Mouse (Mus musculus) embryonic facial prominence, embryonic 13.5 days (tissue): ENCODE results near the gene Gcg. TPM values are rescaled to one million over a fixed set of nuclear protein-coding genes. Genes with fewer than 3 reads are reported as not detected.

Experiments
- ATAC-seq: fragments of 200-750 bp; cut with Nextera tagmentation; 2 replicates; pipeline ENCODE4 v1.8.0; 2017; ENCODE audit warnings: low read depth; ENCODE audit not compliant: insufficient number of reproducible peaks, insufficient read depth, low FRiP score, low TSS enrichment
- H3K27ac ChIP-seq: fragments of 300-500 bp; sonication (generic); 2 replicates; pipeline ENCODE4 v1.5.1; 2015; ENCODE audit warnings: moderate library complexity, mild to moderate bottlenecking, inconsistent platforms
- H3K27me3 ChIP-seq: fragments of 300-500 bp; sonication (generic); 2 replicates; pipeline ENCODE4 v1.6.1; 2015; ENCODE audit warnings: mild to moderate bottlenecking, inconsistent platforms
- H3K36me3 ChIP-seq: fragments of 300-500 bp; sonication (generic); 2 replicates; pipeline ENCODE4 v1.6.1; 2015; ENCODE audit warnings: mild to moderate bottlenecking, inconsistent platforms
- H3K4me1 ChIP-seq: fragments of 300-500 bp; sonication (generic); 2 replicates; pipeline ENCODE4 v1.6.1; 2015; ENCODE audit warnings: inconsistent platforms
- H3K4me2 ChIP-seq: fragments of 300-500 bp; sonication (generic); 2 replicates; pipeline ENCODE4 v1.6.1; 2015; ENCODE audit warnings: moderate library complexity, mild to moderate bottlenecking, inconsistent platforms
- H3K4me3 ChIP-seq: fragments of 300-500 bp; sonication (generic); 2 replicates; pipeline ENCODE4 v1.5.1; 2015; ENCODE audit warnings: mild to moderate bottlenecking, inconsistent platforms
- H3K9ac ChIP-seq: fragments of 300-500 bp; sonication (generic); 2 replicates; pipeline ENCODE4 v1.6.1; 2015; ENCODE audit warnings: mild to moderate bottlenecking, inconsistent platforms
- H3K9me3 ChIP-seq: fragments of 300-500 bp; sonication (generic); 2 replicates; pipeline ENCODE4 v1.6.1; 2016; ENCODE audit warnings: inconsistent platforms
- WGBS: fragments of 180-500 bp; shearing (Covaris S2); methylation state at CpG from one replicate; pipeline ENCODE4 v1.1.7; 2015; ENCODE audit warnings: mixed read lengths; 5-methylcytosine and 5-hydroxymethylcytosine counted together
- polyA plus RNA-seq: library from polyadenylated mRNA; unstranded; fragments of >200 nt; fragmentation: Nextera tagmentation; extraction: Ambion mirVana; gene quantifications from 2 replicates; pipeline ENCODE4 v1.2.1, GENCODE M21; 2015

Gene Gcg
- polyA plus RNA-seq, 1 experiment from 2014 or later, result not detected

DNA sequence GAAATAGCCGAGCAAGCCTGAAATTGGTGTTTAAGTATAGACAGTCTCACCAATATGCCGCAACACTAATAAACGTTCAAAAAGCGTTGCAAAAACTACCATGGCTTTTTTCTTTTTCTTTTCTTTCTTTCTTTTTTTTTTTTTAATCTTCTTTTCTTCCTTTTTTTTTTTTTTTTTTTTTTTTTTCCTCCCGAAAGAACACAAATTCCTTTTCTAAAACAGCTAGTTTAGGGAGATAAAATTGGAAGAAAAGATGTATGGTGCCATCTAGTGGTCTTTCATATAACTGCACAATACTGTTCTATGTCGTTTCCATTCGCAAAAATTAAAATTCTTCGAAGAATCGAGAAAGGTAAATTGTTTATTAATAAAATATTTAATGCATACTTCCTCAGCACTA is 25.4 kb downstream of the Gcg start:
- no peaks in the 10 kb centered on the region for H3K4me1 ChIP-seq

DNA sequence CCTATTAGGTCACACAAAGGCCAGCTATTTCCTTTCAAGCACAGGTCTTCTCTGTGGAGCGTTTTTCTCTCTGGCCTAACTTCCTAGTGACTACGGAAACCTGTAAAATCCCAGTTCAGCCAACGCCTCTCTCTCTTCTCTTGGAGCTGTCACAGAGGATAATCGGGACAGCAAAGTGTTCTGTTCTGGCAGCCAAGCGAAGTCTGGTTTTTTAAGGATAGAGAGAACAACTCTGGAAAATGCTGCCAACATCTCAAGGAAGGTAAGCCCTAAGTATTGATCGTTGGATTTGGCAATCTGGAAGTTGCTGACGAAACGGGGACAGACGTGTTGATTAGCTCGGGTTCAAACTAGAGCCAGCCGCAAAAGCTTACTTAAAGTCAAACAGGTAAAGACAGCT is 28.5 kb downstream of the Gcg start:
- 0 out of 2 replicates have a peak, but pooled peaks cover 4% of the 10 kb centered on the region for H3K27me3 ChIP-seq
- H3K9me3 ChIP-seq, result no peaks in the 10 kb centered on the region
- no peak overlapping the region for H3K4me3 ChIP-seq
- no peak overlapping the region for H3K27ac ChIP-seq
- ATAC-seq, result no peak
- H3K9ac ChIP-seq, result no peak overlapping the region
- H3K36me3 ChIP-seq, result no peaks in the 10 kb centered on the region
- WGBS, result 87% methylated on average over 11 of the region's 11 CpGs
- H3K4me1 ChIP-seq, result no peaks in the 10 kb centered on the region
- H3K4me2 ChIP-seq, result no peak overlapping the region

More for the DNA sequence above, 25.4 kb downstream of the Gcg start:
- H3K4me3 ChIP-seq, result no peak overlapping the region
- no peak overlapping the region for H3K27ac ChIP-seq
- H3K36me3 ChIP-seq, result no peaks in the 10 kb centered on the region
- H3K27me3 ChIP-seq, result 0 out of 2 replicates have a peak, but pooled peaks cover 4% of the 10 kb centered on the region
- 42% methylated on average over 9 of the region's 9 CpGs for WGBS
- H3K9me3 ChIP-seq, result no peaks in the 10 kb centered on the region
- ATAC-seq, result no peak
- no peak overlapping the region for H3K9ac ChIP-seq
- no peak overlapping the region for H3K4me2 ChIP-seq

DNA sequence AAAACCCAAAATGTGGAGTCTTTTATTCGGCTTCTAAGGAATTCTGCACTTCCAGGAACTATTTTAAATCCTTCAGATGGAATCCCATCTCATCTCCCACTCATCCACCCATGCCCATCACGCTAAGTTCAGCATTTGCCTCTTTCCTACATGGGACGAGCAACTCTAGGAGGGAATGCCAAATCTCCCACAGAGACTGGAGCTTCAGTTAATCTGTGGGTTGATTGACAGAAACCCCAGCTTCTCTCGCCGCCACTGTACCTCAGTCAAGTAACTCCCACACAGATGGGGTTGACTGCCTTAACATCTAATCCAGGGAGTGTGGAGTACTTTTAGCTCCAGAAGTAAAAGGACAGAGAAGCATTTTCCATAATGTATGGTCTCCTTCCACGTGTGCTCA is 29.4 kb downstream of the Gcg start:
- no peak for ATAC-seq
- 0 out of 2 replicates have a peak, but pooled peaks cover 4% of the 10 kb centered on the region for H3K27me3 ChIP-seq
- H3K9ac ChIP-seq, result no peak overlapping the region
- H3K27ac ChIP-seq, result no peak overlapping the region
- no peak overlapping the region for H3K4me2 ChIP-seq
- H3K9me3 ChIP-seq, result no peaks in the 10 kb centered on the region
- no peaks in the 10 kb centered on the region for H3K36me3 ChIP-seq
- 72% methylated on average over 6 of the region's 6 CpGs for WGBS
- H3K4me3 ChIP-seq, result no peak overlapping the region
- H3K4me1 ChIP-seq, result no peaks in the 10 kb centered on the region

DNA sequence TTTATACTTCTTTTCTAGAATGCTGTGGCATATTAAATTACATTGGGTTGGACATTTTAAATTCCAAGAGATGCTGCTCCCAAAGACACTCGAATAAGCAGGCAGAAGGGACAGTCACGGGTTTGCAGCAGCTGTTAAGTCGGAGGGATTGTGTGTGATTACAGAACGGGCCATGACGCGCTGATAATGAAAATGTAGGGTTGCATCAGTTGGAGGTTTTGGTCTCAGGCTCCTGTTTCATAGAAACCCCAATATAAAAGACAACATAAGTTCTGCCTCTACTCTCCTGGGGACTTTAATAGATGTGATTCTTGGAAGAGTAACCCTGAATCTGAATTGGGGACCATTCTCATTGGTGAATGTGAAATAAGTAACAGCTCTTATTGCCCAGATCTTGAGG is 33.1 kb downstream of the Gcg start:
- ATAC-seq, result no peak

DNA sequence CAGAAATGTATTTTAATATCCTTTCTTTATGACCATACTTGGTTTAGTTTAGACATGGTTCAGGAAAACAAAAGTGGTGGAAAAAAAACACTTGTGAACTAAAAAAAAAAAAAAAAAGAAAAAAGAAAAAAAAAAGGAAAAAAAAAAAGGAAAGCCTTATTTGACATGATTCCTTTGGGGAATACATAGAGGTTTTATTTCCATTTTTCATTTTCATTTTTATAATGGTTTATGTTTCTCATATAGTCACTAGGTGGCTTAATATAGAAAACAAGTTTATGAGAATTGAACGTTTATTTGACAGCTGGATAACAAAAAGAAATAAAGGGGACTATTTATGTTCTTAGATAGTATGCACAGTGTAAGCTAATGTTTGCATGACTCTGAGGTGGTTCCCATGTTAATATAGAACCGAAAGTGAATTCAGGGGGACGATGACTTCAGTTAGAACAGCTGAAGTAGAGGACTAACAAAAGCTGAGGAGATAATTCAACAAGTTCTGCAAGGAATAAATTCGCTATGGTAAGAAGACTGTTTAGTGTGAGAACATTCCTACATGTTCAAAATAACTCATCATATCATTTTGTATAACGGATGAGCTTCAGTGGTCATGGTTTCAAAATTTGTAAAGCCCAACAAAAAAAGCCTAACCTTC is 33.6 kb downstream of the Gcg start:
- no peaks in the 10 kb centered on the region for H3K9me3 ChIP-seq
- no peaks in the 10 kb centered on the region for H3K36me3 ChIP-seq
- no peaks in the 10 kb centered on the region for H3K27me3 ChIP-seq
- H3K4me3 ChIP-seq, result no peak overlapping the region
- no peak overlapping the region for H3K9ac ChIP-seq
- no peak for ATAC-seq
- H3K27ac ChIP-seq, result no peak overlapping the region
- H3K4me1 ChIP-seq, result no peaks in the 10 kb centered on the region
- 72% methylated on average over 5 of the region's 5 CpGs for WGBS
- H3K4me2 ChIP-seq, result no peak overlapping the region

More for the DNA sequence above, 33.1 kb downstream of the Gcg start:
- Histone ChIP-seq H3K9me3 (no peaks in the 10 kb centered on the region), H3K4me3 (no peak overlapping the region), H3K4me2 (no peak overlapping the region), H3K36me3 (no peaks in the 10 kb centered on the region), H3K27me3 (no peaks in the 10 kb centered on the region), H3K27ac (no peak overlapping the region), H3K9ac (no peak overlapping the region), H3K4me1 (no peaks in the 10 kb centered on the region)
- 62% methylated on average over 6 of the region's 6 CpGs for WGBS

DNA sequence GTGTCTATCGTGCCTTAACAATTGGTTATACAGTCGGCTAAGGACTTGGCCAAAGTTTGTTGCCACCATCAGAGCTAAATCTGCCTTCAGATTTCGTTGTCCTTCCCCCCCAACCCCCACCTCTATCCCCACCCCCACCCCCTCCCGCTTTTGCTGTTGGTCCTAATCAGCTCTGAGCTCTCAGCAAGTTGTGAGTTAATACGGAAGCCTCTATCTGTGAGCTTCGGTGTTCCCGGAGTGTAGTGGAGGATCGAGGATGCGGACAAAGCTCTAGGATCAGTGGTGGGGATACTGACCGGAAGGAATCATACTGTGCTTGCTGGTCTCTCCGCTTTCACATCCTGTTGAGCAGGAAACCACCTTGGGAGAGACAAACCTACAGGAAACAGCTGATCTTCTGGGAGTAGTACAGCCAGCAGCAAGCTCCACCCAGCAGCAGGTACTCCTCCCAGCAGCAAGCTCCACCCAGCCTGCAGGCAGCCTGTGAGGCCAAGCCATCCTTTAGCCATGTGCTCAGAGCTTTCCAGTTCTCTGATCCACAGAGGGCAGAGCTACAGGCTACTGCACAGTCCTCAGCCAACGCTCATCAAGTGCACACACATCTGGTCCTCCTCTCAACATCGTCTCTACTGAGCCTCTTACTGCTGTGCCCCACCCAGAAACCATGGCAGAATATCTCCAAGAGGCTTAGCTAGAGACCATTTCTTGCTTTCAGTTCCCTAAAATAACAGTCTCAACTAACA is 42.5 kb downstream of the Gcg start:
- no peak overlapping the region for H3K4me2 ChIP-seq
- H3K36me3 ChIP-seq, result no peaks in the 10 kb centered on the region
- no peak overlapping the region for H3K9ac ChIP-seq
- WGBS, result 62% methylated on average over 13 of the region's 13 CpGs
- no peak overlapping the region for H3K27ac ChIP-seq
- no peak for ATAC-seq
- no peak overlapping the region for H3K4me3 ChIP-seq
- no peaks in the 10 kb centered on the region for H3K9me3 ChIP-seq
- 0 out of 2 replicates have a peak, but pooled peaks cover 3% of the 10 kb centered on the region for H3K4me1 ChIP-seq
- H3K27me3 ChIP-seq, result no peaks in the 10 kb centered on the region

DNA sequence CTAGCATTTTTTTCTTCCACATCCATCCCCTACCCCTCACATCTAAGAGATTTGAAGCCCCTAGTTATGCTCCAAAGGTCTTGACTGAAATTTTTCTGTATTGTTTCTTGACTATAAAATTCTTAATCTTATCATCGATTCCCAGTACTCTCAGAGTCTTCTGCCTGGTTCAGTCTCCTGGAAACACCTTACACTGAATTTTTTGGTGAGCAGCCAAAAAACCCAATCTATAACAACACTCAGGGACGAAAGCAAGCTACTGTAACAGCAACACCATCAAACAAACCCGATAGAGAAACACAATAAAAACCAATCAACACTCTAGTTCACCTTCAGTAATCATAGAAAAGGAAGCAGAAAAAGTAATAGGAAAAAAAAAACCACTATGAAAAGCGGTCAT is 43.4 kb downstream of the Gcg start:
- H3K4me1 ChIP-seq, result 0 out of 2 replicates have a peak, but pooled peaks cover 3% of the 10 kb centered on the region
- no peak overlapping the region for H3K4me3 ChIP-seq
- no peaks in the 10 kb centered on the region for H3K27me3 ChIP-seq
- no peaks in the 10 kb centered on the region for H3K9me3 ChIP-seq
- H3K4me2 ChIP-seq, result no peak overlapping the region
- H3K27ac ChIP-seq, result no peak overlapping the region
- no peak overlapping the region for H3K9ac ChIP-seq
- no peak for ATAC-seq
- no peaks in the 10 kb centered on the region for H3K36me3 ChIP-seq
- WGBS, result 80% methylated on average over 4 of the region's 4 CpGs

DNA sequence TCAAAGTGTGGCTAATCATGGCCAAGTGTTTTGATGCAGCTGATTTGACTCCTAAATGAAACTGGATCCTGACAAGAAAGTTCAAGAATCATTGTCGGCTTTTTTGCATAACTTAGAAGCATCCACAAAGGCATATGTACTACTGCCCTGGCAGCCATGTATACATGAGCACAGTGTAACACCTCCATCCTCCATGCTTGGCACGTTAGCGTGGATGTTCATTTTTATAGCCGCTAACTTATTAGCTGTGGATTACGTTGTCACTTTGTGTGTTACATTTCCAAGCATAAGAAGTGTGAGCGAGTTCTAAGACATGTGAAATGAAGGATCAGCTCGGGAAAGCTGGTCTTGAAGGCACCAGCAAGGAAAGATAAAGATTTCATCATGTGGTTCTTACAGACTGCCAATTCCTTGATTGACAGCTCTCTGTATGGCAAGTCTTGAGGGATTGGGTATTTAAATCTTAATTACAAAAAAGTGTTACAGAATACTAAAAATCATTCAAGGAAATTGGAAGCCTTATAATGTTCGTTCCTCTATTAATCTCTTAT is 52.1 kb downstream of the Gcg start:
- WGBS, result 88% methylated on average over 8 of the region's 8 CpGs
- H3K4me3 ChIP-seq, result no peak overlapping the region
- H3K9ac ChIP-seq, result no peak overlapping the region
- H3K27ac ChIP-seq, result no peak overlapping the region
- no peaks in the 10 kb centered on the region for H3K27me3 ChIP-seq
- no peak overlapping the region for H3K4me2 ChIP-seq
- no peaks in the 10 kb centered on the region for H3K9me3 ChIP-seq
- ATAC-seq, result no peak
- H3K4me1 ChIP-seq, result no peaks in the 10 kb centered on the region
- H3K36me3 ChIP-seq, result no peaks in the 10 kb centered on the region

DNA sequence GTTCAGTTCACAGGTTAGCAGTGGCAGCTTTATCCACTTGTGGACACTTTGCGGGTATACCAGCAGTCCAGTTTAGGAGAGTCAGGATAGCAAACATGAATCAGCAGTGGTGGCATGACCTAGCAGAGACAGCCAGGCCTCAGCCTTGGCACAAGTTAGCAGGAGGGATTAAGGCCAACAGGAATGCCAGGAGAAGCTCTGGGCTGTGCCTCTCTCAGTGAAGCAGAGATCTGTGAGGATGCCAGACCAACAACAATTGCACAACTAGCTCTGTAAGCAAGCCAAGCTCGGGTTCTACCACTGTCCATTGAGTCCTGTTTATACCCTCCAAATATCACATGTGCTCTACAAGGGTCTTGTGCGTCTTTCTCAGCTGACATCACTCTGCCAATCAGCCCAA is 57.5 kb downstream of the Gcg start:
- H3K4me3 ChIP-seq, result no peak overlapping the region
- 86% methylated on average over 3 of the region's 3 CpGs for WGBS
- no peak overlapping the region for H3K4me2 ChIP-seq

More for the DNA sequence above, 57.5 kb downstream of the Gcg start:
- H3K4me1 ChIP-seq, result no peaks in the 10 kb centered on the region
- no peak for ATAC-seq
- no peaks in the 10 kb centered on the region for H3K27me3 ChIP-seq
- H3K9me3 ChIP-seq, result no peaks in the 10 kb centered on the region
- H3K9ac ChIP-seq, result no peak overlapping the region
- H3K27ac ChIP-seq, result no peak overlapping the region
- no peaks in the 10 kb centered on the region for H3K36me3 ChIP-seq

Other genes starting within 250 kb of the Gcg start
- gene Dpp4, start 71.4 kb downstream of the Gcg start, polyA plus RNA-seq, result 1.9 and 2.1 TPM in 2 replicates
- 8.4 and 11.2 TPM in 2 replicates for gene Fap, start 90.4 kb upstream of the Gcg start, polyA plus RNA-seq
- 1.1 and 1.3 TPM in 2 replicates for gene Ifih1, start 162.6 kb upstream of the Gcg start, polyA plus RNA-seq
- gene Gca, start 180.6 kb upstream of the Gcg start, polyA plus RNA-seq, result 1.9 and 2.1 TPM in 2 replicates